Mouse (Mus musculus): ENCODE results near the gene Ctsd. TPM values are rescaled to one million over a fixed set of nuclear protein-coding genes. Genes with fewer than 3 reads are reported as not detected.

The Ctsd gene
- total and polyA plus RNA-seq, 3 experiments, result 883 to 1,120 (median 991) TPM

- Histone ChIP-seq H3K36me3 (ENCODE audit: control insufficient read depth, insufficient read depth, low read length) (peaks cover 2% of the 10 kb centered on the region; the same call in 1 of the 2 replicates), H3K4me3 (no peak overlapping the region), H3K79me2 (replicated peaks; ENCODE audit: control insufficient read depth, insufficient read depth, low read length) (no peaks in the 10 kb centered on the region), H3K27ac (no peak overlapping the region), H3K27me3 (ENCODE audit: control insufficient read depth, insufficient read depth, low read length) (no peaks in the 10 kb centered on the region), H3K9ac (ENCODE audit: low read depth, low read length) (no peak overlapping the region), H3K4me1 (ENCODE audit: control insufficient read depth, insufficient read depth, low read length) (peaks cover 4% of the 10 kb centered on the region)
- 82% methylated on average over 14 of the region's 14 CpGs for WGBS
- no peak for TF ChIP-seq CTCF (IDR thresholded peaks at IDR 0.05)
- no peak for TF ChIP-seq EP300 (IDR thresholded peaks at IDR 0.05; ENCODE audit: insufficient read depth, low read depth, low read length)
- TF ChIP-seq POLR2A (IDR thresholded peaks at IDR 0.05; ENCODE audit: insufficient read depth, low read depth, low read length), result no peak
- intact Hi-C loops (cut with DNase I), result no loop called here
- no peak for DNase-seq
Observed at GRCm38 (mm10) chr7:142377233-142377925, 10.5 kb downstream of the Ctsd start.

GRCm38 (mm10) chr7:142376096-142376495 lies 11.7 kb downstream of the Ctsd start:
- TF ChIP-seq POLR2A (IDR thresholded peaks at IDR 0.05; ENCODE audit: insufficient read depth, low read depth, low read length), result no peak
- TF ChIP-seq CTCF (IDR thresholded peaks at IDR 0.05), result no peak
- no peak for TF ChIP-seq EP300 (IDR thresholded peaks at IDR 0.05; ENCODE audit: insufficient read depth, low read depth, low read length)
- Histone ChIP-seq H3K36me3 (ENCODE audit: control insufficient read depth, insufficient read depth, low read length) (peaks cover 2% of the 10 kb centered on the region; the same call in 1 of the 2 replicates), H3K27ac (no peak overlapping the region; the same call in 1 of the 2 replicates), H3K79me2 (replicated peaks; ENCODE audit: control insufficient read depth, insufficient read depth, low read length) (no peaks in the 10 kb centered on the region), H3K9ac (ENCODE audit: low read depth, low read length) (no peak overlapping the region), H3K27me3 (ENCODE audit: control insufficient read depth, insufficient read depth, low read length) (no peaks in the 10 kb centered on the region), H3K4me1 (ENCODE audit: control insufficient read depth, insufficient read depth, low read length) (peaks cover 4% of the 10 kb centered on the region), H3K4me3 (no peak overlapping the region)
- intact Hi-C loops (cut with DNase I), result no loop called here
- no peak for DNase-seq
- 68% methylated on average over 4 of the region's 4 CpGs for WGBS

GRCm38 (mm10) chr7:142375261-142375724 lies 12.5 kb downstream of the Ctsd start:
- Histone ChIP-seq H3K4me3 (no peak overlapping the region), H3K9ac (ENCODE audit: low read depth, low read length) (no peak overlapping the region), H3K27me3 (ENCODE audit: control insufficient read depth, insufficient read depth, low read length) (no peaks in the 10 kb centered on the region), H3K4me1 (ENCODE audit: control insufficient read depth, insufficient read depth, low read length) (peaks cover 4% of the 10 kb centered on the region), H3K79me2 (replicated peaks; ENCODE audit: control insufficient read depth, insufficient read depth, low read length) (no peaks in the 10 kb centered on the region), H3K27ac (peak overlapping the region; percentile 60), H3K36me3 (ENCODE audit: control insufficient read depth, insufficient read depth, low read length) (peaks cover 2% of the 10 kb centered on the region; the same call in 1 of the 2 replicates)
- WGBS, result 34% methylated on average over 6 of the region's 6 CpGs
- intact Hi-C loops (cut with DNase I), result no loop called here
- no peak for TF ChIP-seq CTCF (IDR thresholded peaks at IDR 0.05)
- TF ChIP-seq POLR2A (IDR thresholded peaks at IDR 0.05; ENCODE audit: insufficient read depth, low read depth, low read length), result no peak
- no peak for TF ChIP-seq EP300 (IDR thresholded peaks at IDR 0.05; ENCODE audit: insufficient read depth, low read depth, low read length)
- peak; percentile 70 to 71 for DNase-seq

- no peaks in the 10 kb centered on the region for H3K79me2 ChIP-seq (replicated peaks; ENCODE audit: control insufficient read depth, insufficient read depth, low read length)
- 59% methylated on average over 5 of the region's 5 CpGs for WGBS
- peaks cover 2% of the 10 kb centered on the region; the same call in 1 of the 2 replicates for H3K36me3 ChIP-seq (ENCODE audit: control insufficient read depth, insufficient read depth, low read length)
- 0 out of 2 replicates have a peak, but pooled peaks have one; percentile 31 for TF ChIP-seq EP300 (IDR thresholded peaks at IDR 0.05; ENCODE audit: insufficient read depth, low read depth, low read length)
- no peak for TF ChIP-seq POLR2A (IDR thresholded peaks at IDR 0.05; ENCODE audit: insufficient read depth, low read depth, low read length)
- no peak for TF ChIP-seq CTCF (IDR thresholded peaks at IDR 0.05)
- no peak overlapping the region for H3K9ac ChIP-seq (ENCODE audit: low read depth, low read length)
- no peaks in the 10 kb centered on the region for H3K27me3 ChIP-seq (ENCODE audit: control insufficient read depth, insufficient read depth, low read length)
- peak in 1 of 2 experiments; percentile 59 for DNase-seq
- H3K4me1 ChIP-seq (ENCODE audit: control insufficient read depth, insufficient read depth, low read length), result peaks cover 10% of the 10 kb centered on the region
- intact Hi-C loops (cut with DNase I), result no loop called here
- peak overlapping the region; percentile 60 for H3K27ac ChIP-seq
- no peak overlapping the region for H3K4me3 ChIP-seq
Observed at GRCm38 (mm10) chr7:142374413-142375015, 13.3 kb downstream of the Ctsd start.

- Histone ChIP-seq H3K79me2 (replicated peaks; ENCODE audit: control insufficient read depth, insufficient read depth, low read length) (no peaks in the 10 kb centered on the region), H3K36me3 (ENCODE audit: control insufficient read depth, insufficient read depth, low read length) (peaks cover 2% of the 10 kb centered on the region; the same call in 1 of the 2 replicates), H3K27me3 (ENCODE audit: control insufficient read depth, insufficient read depth, low read length) (no peaks in the 10 kb centered on the region), H3K27ac (peak within 1 kb of the TSS; percentile 60), H3K4me1 (ENCODE audit: control insufficient read depth, insufficient read depth, low read length) (peaks cover 11% of the 10 kb centered on the region), H3K9ac (ENCODE audit: low read depth, low read length) (peak within 1 kb of the TSS; percentile 74; the same call in 1 of the 2 replicates), H3K4me3 (no peak within 1 kb of the TSS)
- 71% methylated on average over 8 of the region's 8 CpGs for WGBS
- DNase-seq, result peak in 1 of 2 experiments; percentile 33
- TF ChIP-seq POLR2A (IDR thresholded peaks at IDR 0.05; ENCODE audit: insufficient read depth, low read depth, low read length), result no peak
- TF ChIP-seq EP300 (IDR thresholded peaks at IDR 0.05; ENCODE audit: insufficient read depth, low read depth, low read length), result no peak
- TF ChIP-seq CTCF (IDR thresholded peaks at IDR 0.05), result no peak
- intact Hi-C loops (cut with DNase I), result loop anchor here (2.0 kb wide), 2 partner anchors 17 to 39 kb away; no protein-coding TSS in a partner anchor
Observed at GRCm38 (mm10) chr7:142373641-142374412, 14.0 kb downstream of the Ctsd start, which contains the start of gene Ifitm10. Gene Ifitm10 (minus strand): TSS chr7:142373753.
